Mouse (Mus musculus) 416B (cell line): ENCODE measurements at regions not wholly inside any gene's neighbourhood (a gene's known extent, or its start where the extent isn't known, plus 50 kb on each side); places are given as distances from the start of the nearest gene placed in this dataset.

Experiments
- DNase-seq: peaks from one replicate; pipeline ENCODE4 v3.0.0; 2011; ENCODE audit warnings: low read depth

DNA sequence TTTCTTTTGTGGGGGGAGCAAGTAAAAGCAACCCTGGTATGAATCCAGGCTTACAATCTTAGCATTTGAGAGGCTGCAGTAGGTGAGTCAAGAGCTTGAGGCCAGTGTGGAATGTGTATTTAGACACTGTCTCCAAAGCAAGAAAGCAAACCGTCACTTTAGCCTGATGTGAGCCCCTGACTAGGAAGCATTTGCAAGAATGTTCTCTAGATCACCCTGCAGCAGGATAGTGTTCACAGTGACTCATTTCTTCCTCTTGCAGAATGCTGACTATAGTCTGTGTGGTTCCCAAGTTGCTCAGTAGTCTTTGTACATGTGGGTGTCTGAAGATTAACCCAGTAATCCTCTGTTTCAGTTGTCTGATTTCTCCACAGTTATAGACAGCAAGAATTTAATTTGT is 88.7 kb upstream of the Nectin3 start:
- peak; percentile 5 for DNase-seq

DNA sequence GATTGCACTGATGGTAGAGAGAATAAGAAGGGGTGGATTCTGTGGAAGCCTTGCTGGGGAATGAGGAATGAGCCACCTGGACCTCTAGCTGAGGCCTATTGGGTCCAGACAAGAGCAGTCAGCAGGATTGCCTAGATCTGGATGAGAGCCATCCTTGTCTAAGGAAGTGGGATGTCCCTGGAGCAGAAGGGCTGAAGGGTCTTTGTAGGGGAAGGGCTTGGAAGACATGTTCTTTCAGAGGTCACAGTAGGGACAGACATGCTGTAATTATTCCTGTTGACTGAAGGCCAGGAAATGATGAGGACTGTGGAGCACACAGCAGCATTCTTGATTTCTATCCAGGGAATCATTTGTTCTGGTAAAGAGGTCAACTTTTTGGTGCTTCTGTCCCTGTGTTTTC is 86.2 kb upstream of the Nectin3 start:
- no peak for DNase-seq

DNA sequence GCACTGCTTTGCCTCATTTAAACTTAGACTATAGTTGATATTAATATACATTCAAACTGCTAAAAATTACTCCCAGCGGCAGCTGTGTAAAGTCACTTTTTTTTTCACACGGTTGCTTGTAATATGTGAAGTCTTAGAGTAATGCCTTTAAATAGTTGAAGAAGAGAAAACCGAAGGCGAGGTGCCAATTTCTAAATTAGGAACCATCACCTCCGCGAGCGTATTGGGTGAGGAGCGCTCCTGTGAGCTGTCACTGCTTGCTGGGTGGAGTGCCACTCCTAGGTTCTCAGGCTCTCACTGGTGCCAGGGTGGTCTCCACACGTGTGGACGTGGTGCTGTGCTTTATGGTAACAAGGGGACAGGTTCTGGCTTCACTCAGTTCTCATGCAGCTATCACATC is 82.8 kb upstream of the Nectin3 start:
- DNase-seq = no peak

DNA sequence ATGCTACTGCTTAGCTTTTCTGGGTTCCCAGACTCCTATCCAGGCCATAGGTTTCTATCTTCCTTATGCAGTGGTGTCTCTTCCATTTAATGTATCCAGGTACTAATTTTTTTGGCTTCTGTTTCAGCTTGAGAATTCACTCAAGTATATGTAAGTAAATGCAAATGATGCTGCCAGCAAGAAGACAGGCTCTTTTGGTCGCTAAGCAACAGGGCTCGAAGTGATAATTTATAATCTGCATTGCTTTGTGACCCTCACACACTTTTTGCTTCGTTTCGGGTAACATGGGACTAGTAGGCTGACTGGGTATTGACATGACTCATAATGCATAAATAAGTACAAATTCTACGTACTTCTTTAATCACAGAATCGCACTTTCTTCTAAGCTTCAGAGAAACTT is 75.9 kb upstream of the Nectin3 start:
- no peak for DNase-seq

DNA sequence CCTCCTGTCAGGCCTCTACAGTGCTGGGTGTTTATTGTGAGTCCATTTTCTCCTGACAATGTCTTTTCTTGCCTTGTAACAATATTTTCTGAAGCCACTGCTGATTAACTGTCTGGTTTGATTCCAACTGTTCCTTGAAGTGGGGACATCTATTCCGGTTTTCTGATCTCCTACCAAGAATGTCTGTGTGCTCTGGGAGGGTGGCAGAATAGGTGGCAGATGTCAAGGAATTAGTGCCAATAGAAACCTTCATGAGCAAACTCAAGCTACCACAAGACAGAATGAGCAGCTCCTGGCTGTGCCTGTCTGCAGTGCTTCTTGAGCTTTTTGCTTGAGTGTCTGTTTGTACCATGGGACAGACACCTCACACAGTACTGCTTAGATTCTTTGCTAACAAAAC is 69.1 kb upstream of the Nectin3 start:
- no peak for DNase-seq

DNA sequence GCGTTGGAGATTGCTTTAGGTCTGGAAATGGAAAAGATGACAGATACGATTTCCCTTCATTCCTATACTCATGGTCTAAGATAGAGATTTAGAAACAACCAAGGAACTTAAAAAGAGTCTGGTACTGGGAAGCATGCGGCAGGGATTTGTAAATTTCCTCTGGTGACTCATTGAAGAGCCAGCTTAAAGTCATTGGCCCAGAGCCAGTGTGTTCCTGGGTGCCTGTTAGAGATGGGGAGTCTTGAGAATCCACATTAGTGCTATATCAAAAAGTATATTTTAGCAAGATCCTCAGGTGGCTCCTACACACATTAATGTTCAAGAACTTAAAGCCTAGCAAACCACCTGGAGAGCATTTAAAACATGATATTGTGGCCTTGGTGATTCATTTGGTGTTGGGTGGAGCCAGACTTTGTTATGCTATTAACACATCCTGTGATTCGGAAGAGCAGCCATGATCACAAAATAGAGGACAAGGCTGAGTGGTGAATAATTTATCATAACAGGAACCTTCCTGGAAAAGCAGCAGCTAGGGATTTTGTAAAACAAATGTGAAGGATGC is 67.8 kb upstream of the Nectin3 start:
- no peak for DNase-seq

DNA sequence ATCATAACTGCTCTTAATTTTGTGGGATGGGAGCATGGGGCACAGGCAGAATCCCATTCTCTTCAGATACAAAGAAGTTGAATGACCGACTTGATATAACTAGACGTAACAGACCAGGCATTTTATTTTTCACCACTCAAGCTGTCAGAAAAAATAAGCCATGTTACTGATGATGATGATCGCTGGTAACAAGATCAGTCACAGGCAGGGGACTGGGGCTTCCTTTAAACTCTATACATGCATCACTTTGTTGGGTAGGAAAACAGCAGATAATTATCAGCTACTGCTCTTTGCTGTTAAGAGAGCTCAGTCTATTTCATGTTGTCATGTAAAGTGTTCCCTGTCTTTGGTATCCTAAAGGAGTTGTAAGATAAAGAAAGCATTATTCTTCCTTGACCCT is 59.0 kb upstream of the Nectin3 start:
- DNase-seq = no peak

DNA sequence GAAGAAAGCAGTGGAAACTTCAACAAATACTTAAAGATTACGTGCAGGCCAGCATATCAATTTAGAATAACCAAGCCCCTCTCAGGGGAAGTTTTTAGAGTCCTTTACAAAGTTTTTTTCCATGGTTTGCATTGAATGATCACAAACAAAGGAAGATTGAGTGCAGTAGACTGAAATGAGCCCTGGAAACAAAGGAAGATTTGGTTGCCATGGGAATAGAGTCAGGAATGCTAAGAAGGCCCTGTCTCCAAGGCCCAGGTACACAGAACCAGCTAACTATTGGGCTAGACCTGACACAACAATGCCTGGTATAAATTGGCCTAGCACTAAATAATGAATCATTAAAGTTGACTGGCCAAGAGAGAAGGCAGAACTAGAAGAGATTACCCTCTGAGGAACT is 49.9 kb upstream of the Nectin3 start:
- no peak for DNase-seq
